Mouse (Mus musculus): ENCODE measurements at regions not wholly inside any gene's neighbourhood (a gene's known extent, or its start where the extent isn't known, plus 50 kb on each side); places are given as distances from the start of the nearest gene placed in this dataset.

- TF ChIP-seq CTCF (IDR thresholded peaks at IDR 0.05; ENCODE audit: insufficient read depth, low read depth, low read length) (no peak), POLR2A (IDR thresholded peaks at IDR 0.05; ENCODE audit: insufficient read depth, low read depth, low read length) (no peak)
Measured at GRCm38 (mm10) chr7:64082651-64083050, 71.0 kb upstream of the Trpm1 start.

All from olfactory bulb, adult 2 months (tissue).